Mouse (Mus musculus) left cerebral cortex, adult 8-10 months (tissue): ENCODE measurements around the gene Rbm45. TPM values are rescaled to one million over a fixed set of nuclear protein-coding genes. Genes with fewer than 3 reads are reported as not detected.

Source experiments
- DNase-seq, 2 experiments: peaks; one replicate each; pipeline ENCODE4 v3.0.0; 2022; ENCODE audit warnings: low spot score in 2 of 2
- total RNA-seq, 4 experiments: library from RNA; stranded (reverse); gene quantifications; 2 replicates each; pipeline ENCODE4 v1.2.4; 2022

Rbm45 gene
- total RNA-seq, 4 experiments from 2014 or later: 31.7 to 37.4 (median 35.4) TPM

GRCm38 (mm10) chr2:76378646-76379045, 8.9 kb downstream of the Rbm45 start:
- DNase-seq: no peak

- no peak for DNase-seq
Measured at GRCm38 (mm10) chr2:76386531-76386930, 16.7 kb downstream of the Rbm45 start.

- no peak for DNase-seq
Measured at GRCm38 (mm10) chr2:76400178-76400577, 30.4 kb downstream of the Rbm45 start.

GRCm38 (mm10) chr2:76405596-76406150, 35.9 kb downstream of the Rbm45 start:
- peak in 1 of 2 experiments; percentile 13 for DNase-seq

GRCm38 (mm10) chr2:76406151-76406936, 36.6 kb downstream of the Rbm45 start, which contains the start of gene Osbpl6:
Osbpl6 (plus strand) TSS chr2:76406508.
- peak; percentile 54 to 55 for DNase-seq

GRCm38 (mm10) chr2:76406937-76407441, 37.2 kb downstream of the Rbm45 start:
- DNase-seq: peak; percentile 62 to 63

- DNase-seq: no peak
Measured at GRCm38 (mm10) chr2:76409526-76409925, 39.7 kb downstream of the Rbm45 start.

GRCm38 (mm10) chr2:76409986-76410385, 40.2 kb downstream of the Rbm45 start:
- DNase-seq: no peak

- no peak for DNase-seq
Measured at GRCm38 (mm10) chr2:76412924-76413323, 43.1 kb downstream of the Rbm45 start.

GRCm38 (mm10) chr2:76417446-76418141, 47.8 kb downstream of the Rbm45 start:
- no peak for DNase-seq

- DNase-seq: no peak
Measured at GRCm38 (mm10) chr2:76418142-76418518, 48.3 kb downstream of the Rbm45 start.

- no peak for DNase-seq
Measured at GRCm38 (mm10) chr2:76421411-76421924, 51.7 kb downstream of the Rbm45 start.

- DNase-seq: no peak
Measured at GRCm38 (mm10) chr2:76426816-76427215, 57.0 kb downstream of the Rbm45 start.

GRCm38 (mm10) chr2:76429318-76429717, 59.5 kb downstream of the Rbm45 start:
- no peak for DNase-seq

GRCm38 (mm10) chr2:76429855-76430254, 60.1 kb downstream of the Rbm45 start:
- DNase-seq: no peak

GRCm38 (mm10) chr2:76430539-76430938, 60.8 kb downstream of the Rbm45 start:
- DNase-seq: no peak

Other genes starting within 250 kb of the Rbm45 start
- gene Pde11a, start 31.2 kb upstream of the Rbm45 start, total RNA-seq: 1 to 10 TPM; 4.6 to 5.4 (median 5.1) TPM
- gene Cyct, start 9.5 kb upstream of the Rbm45 start, total RNA-seq: not detected
- 10 to 100 TPM; 42.5 to 46.5 (median 44.2) TPM for gene Osbpl6, start 36.5 kb downstream of the Rbm45 start, total RNA-seq